Mouse (Mus musculus): ENCODE measurements around the gene Mrpl16.

Mrpl16 gene

DNA sequence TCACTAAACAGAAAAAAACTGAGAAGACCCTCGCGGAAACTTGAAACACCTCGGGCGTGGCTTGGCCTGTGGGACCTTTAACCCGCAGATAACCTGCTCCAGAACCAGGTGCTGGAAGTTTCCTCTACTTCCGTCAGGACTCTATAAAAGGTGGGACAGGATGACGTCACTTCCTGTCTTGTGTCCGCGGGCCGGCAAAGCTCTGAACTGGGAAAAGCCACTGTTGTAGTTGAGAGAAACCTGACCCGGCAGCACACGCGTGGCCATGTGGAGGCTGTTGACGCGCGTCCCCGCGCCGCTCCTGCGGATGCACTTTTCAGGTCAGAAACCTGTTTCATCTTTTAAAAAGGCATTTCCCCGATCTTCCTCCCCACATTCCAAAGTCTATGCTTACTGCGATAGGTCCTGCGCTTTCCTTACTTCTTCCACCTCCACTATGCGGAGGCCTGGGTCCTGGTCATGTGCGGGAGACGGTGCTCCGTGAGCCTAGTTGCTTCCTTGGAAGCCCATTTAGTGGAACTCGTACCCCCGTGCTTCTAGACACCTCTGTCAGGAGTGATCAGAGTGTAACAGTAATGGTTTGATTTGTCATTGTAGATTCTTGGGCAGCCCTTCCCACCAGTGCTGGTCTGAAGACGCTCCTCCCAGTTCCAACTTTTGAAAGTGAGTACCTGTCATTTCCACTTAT lies at the start of gene Mrpl16:
Gene Mrpl16 (plus strand): TSS at position 187 of the 688 bp plus-strand sequence.
- peak; percentile 57 to 73 for DNase-seq (ENCODE audit: low read depth in 1 of 2, low spot score in 2 of 2)

DNA sequence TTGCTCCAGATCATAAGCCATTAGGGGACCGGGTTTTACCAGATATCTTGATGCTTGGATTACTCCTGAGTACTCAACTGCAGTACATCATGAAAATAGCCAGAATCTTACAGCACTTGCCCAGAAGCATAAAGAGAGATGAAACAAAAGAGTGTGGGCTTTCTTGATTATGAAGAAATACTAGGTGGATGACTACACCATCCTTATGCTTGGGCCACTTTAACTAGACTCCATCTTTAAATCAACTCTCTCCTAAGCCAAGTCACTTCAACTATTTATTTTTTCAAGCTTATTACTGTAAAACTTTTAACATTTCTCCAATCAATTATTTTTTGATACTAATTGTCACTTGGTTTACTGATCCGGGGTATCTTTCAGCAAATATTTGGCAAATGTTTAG lies 46.3 kb upstream of the Mrpl16 start:
- no peak for DNase-seq (ENCODE audit: low read depth in 1 of 2, low spot score in 2 of 2)

- no peak for DNase-seq (ENCODE audit: low read depth in 1 of 2, low spot score in 2 of 2)
Measured at GRCm38 (mm10) chr19:11724275-11724674, 45.9 kb upstream of the Mrpl16 start.

GRCm38 (mm10) chr19:11725915-11726314 lies 44.3 kb upstream of the Mrpl16 start:
- no peak for DNase-seq (ENCODE audit: low read depth in 1 of 2, low spot score in 2 of 2)

- no peak for DNase-seq (ENCODE audit: low read depth in 1 of 2, low spot score in 2 of 2)
Measured at GRCm38 (mm10) chr19:11727304-11727703, 42.9 kb upstream of the Mrpl16 start.

DNA sequence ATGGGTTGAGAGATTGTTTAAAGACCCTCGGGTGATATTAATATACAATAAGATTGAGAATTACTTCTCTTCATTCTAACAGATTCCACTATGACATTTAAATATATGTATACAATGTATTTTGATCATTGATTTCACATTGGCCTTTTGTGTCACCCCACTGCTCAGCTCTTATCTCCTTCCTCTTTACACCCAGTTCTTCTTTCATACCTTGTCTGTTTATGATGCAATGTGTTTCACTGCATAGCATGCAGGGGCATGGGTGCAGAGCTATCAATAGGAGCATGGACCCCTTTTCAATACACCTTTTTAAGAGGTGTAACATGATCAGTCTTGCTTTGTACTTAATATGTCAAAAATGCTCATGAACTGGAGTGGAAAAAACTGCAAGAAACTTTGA lies 39.9 kb upstream of the Mrpl16 start:
- DNase-seq (ENCODE audit: low read depth in 1 of 2, low spot score in 2 of 2), result no peak

DNA sequence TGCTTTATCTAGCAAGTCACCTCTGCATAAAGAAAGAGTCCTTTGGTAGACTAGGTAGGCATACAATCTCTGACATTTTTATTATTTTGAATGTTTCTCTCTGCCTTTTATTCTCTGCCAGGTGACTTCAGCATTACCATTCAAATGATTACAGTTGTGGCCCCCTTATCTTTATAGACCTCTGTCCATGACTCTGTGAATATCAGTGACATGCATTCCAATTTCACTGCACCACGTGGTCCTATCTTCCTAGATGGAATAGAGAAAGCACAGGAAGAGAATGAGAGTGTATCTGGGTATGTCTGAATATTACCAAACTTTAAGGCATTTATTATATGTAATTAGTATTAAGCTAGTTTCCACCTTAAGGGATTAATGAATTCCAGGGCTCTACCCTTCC lies 33.7 kb upstream of the Mrpl16 start:
- no peak for DNase-seq (ENCODE audit: low read depth in 1 of 2, low spot score in 2 of 2)

DNA sequence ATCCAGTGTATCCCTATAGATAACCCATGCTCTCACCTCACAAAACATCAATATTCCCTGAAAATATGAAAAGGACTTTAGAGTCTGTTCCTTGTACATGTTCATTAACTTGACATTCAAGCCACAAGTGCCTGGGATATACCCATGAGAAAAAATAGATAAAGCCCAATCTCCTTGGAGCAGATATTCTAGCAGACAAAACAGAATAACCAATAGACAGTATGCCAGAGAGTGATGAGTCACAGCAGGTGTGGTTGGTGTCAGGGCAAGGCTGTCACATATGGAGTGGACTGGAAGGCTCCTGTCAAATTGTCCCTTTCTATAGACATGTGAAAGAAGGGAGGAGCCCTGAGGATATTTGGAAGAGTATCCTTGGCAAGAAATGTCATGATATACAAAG lies 24.5 kb upstream of the Mrpl16 start:
- no peak for DNase-seq (ENCODE audit: low read depth in 1 of 2, low spot score in 2 of 2)

GRCm38 (mm10) chr19:11747298-11747697 lies 22.9 kb upstream of the Mrpl16 start, which contains the start of gene Gif:
Gif (plus strand) TSS chr19:11747554.
- no peak for DNase-seq (ENCODE audit: low read depth in 1 of 2, low spot score in 2 of 2)

DNA sequence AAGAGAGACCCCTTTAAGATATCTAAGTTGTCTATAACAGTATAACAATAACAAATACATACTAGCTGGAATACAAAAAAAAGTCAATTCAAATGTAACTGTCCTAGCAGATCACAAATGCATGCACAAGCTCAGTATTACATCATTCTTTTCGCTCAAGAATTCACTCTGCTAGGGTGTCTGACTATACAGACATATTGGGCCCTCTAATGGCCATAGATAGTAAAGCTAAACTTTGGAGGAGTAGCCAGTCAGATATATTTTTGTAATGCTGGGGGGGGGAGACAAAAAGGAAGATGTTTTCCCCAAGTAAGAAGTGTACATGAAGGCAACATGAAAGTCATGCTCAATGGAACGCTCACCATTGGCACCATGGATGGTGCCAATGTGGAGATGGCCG lies 5.1 kb upstream of the Mrpl16 start:
- no peak for DNase-seq (ENCODE audit: low read depth in 1 of 2, low spot score in 2 of 2)

- peak in 1 of 2 experiments; percentile 24 for DNase-seq (ENCODE audit: low read depth in 1 of 2, low spot score in 2 of 2)
Measured at GRCm38 (mm10) chr19:11766413-11766812, 3.8 kb upstream of the Mrpl16 start.

DNA sequence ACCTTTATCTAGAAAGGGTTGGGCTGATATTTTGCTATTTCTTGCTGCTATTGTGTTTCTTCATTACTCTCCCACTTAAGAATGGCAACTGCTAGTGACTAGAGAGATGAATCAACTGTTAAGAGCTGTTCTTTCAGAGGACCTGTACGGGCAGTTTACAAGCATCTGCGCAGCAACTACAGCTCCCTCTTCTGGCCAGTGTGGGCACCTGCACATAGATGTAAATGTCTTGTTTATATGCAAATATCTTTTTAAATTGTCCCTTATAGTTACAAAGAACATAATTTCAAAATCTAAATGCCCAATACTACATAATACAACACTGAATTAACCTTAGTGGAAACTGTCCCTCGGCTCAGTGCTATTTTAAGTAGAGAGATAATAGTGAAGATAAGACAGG lies 2.0 kb upstream of the Mrpl16 start:
- no peak for DNase-seq (ENCODE audit: low read depth in 1 of 2, low spot score in 2 of 2)

- no peak for DNase-seq (ENCODE audit: low read depth in 1 of 2, low spot score in 2 of 2)
Measured at GRCm38 (mm10) chr19:11769257-11769920, 802 bp upstream of the Mrpl16 start.

DNA sequence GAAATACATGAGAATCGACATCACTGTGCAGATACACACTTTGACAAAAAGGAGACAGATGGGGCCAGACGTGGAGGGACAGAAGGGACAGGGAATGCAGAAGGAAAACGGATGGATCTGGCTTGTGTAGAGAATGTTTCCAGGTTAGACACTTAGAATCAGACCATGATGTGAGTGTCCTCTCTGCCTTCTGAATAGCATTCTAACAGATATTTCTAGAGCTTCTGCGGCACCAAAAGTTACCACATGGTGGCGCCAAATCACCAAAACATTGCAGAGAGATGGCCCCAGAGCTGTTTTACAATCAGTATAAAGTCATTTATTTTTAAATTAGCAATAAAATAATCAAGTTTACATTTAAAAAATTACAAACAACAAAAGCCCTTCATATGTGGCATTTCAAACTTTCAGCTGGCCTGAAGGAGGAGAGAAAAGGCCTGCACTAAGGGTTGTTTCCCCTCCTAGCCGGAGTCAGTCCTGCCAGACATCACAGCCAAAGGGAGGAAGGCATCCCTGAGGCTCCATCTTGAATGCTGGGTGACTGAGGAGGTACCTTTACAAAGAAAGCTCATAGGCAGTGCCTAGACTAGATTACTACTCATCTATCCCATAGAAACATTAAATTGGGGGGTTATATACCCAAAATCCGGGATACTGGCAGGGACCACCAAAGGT lies 7.1 kb downstream of the Mrpl16 start:
- DNase-seq (ENCODE audit: low read depth in 1 of 2, low spot score in 2 of 2), result peak in 1 of 2 experiments; percentile 32

DNA sequence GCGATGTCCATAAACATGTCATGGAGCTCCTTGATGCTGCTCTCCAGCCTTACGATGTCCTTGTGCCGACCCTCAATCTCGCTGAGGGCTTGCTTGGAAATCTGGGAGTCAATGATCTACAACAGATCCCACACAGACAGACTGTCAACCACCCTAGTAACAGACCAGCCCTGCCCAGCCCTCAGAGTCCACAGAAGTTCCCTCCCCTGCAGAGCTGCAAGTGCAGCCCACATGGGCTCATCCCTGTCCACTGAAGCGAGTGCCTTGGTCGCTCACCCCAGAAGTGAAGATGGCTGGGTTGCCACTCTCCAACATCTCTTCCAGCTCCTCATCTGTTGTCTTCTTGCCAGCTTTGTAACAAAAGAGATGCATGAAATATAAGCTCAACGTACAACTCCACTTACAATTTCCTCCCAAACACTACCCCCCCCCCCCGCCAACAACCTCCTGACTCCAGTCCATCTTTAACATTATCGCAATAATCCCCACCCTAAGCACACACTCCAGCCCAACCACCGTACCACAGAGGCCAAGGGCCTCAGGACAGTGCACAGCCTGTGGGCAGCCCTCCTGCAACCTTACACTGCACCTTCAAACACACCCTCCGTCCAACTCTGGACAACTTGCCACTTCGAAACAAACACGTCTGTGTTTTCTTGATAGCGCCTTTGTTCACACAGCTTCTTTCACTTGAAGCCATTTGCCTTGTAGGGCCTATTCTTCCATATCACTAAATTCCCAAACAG lies 15.4 kb downstream of the Mrpl16 start:
- no peak for DNase-seq (ENCODE audit: low read depth in 1 of 2, low spot score in 2 of 2)

GRCm38 (mm10) chr19:11787826-11788225 lies 17.6 kb downstream of the Mrpl16 start:
- no peak for DNase-seq (ENCODE audit: low read depth in 1 of 2, low spot score in 2 of 2)

DNA sequence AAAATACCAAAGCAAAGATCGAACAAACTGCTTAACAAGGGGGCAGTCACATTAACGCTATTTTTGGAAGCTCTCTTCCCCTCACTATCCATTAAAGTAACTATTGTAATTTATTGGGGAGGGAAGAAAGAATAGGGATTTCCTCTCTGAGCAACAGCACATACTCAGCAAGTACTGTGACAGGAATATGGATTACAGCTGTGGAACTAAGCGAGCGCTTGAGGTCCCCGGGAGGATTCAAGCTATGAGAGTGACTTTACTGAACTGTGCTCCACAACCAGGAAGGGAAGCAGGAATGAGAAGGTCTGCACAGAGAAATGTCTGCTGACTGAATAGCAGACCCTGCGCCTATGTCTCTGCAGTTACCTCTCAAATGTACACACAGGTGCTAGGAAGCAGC lies 18.7 kb downstream of the Mrpl16 start:
- DNase-seq (ENCODE audit: low read depth in 1 of 2, low spot score in 2 of 2), result no peak

- DNase-seq (ENCODE audit: low read depth in 1 of 2, low spot score in 2 of 2), result no peak
Measured at GRCm38 (mm10) chr19:11791825-11792224, 21.6 kb downstream of the Mrpl16 start.

GRCm38 (mm10) chr19:11793741-11794359 lies 23.7 kb downstream of the Mrpl16 start:
- no peak for DNase-seq (ENCODE audit: low read depth in 1 of 2, low spot score in 2 of 2)

DNA sequence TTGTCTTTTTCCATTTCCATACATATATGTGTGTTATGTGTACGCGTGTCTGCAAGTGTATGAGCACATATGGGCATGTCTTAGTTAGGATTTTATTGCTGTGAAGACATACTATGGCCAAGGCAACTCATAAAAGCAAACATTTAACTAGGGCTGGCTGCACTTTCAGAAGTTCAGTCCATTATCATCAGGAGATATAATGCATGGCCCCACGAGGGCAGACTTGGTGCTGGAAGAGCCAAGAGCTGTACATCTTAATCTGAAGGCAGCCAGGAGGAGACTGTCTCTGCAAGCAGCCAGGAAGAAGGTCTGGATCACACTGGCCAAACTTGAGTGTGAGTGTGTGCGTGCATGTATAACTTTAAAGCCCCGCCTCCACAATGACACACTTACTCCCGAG lies 24.3 kb downstream of the Mrpl16 start:
- no peak for DNase-seq (ENCODE audit: low read depth in 1 of 2, low spot score in 2 of 2)

Data from monocyte, adult 2 months (primary cell).